ENCODE assay signal across 24 mouse cellular contexts in the genomic region with DNA sequence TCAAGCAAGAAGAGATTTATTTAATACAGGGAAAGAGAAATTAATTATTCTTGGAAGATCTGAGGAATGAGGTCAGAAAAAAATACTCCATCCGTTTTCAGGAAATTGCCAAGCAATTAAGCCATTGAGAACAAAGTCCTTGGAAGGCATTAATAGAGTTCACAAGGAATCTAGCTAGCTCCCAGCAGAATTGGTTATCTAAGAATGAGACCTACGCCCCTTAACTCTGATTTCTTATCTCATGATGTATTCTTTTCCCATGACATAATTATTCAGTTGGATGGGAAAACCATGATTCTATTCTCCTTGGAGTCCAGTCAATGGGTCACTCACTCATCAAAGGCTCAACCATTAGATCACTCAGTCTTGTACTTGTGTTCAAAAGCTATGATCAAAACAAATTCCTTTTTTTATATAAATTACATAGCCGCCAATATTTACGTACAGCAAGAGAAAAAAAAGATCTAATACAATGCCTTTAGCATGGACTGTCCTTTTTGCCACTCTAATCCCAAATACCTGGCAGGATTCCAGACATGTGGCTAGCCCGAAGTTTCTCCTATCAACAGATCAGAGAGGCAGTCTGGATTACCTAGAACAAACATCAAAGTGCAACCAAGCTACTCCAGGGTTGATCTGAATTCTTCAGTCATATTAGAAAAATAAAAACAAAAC.
DNase-seq lines count a peak whose midpoint lies in the region; ATAC-seq and TF ChIP-seq lines count a peak whose summit lies in the region.
"Had no signal": no experiment of that assay in that cellular context is flagged by ENCODE, and none has a peak within 500 bp of the region (broad histone marks: within the 10 kb centered on the region; RNA-seq: fewer than 3 reads in every experiment).

No protein-coding gene starts in this region.

- no peak overlapping the region for H3K27ac ChIP-seq in forebrain, embryonic 12.5 days
- no peak overlapping the region for H3K27ac ChIP-seq in forebrain, embryonic 10.5 days
- no peak overlapping the region for H3K27ac ChIP-seq in kidney, adult 2 months (ENCODE audit: insufficient read depth, low read depth, low read length)
- no peak overlapping the region for H3K27ac ChIP-seq in midbrain, embryonic 14.5 days (replicated peaks; ENCODE audit: low read depth, low read length)
- H3K27ac ChIP-seq in midbrain, postnatal 0 days (ENCODE audit: low read depth, low read length): no peak overlapping the region
- H3K27ac ChIP-seq: embryonic facial prominence, embryonic 12.5 days; hindbrain, embryonic 13.5 days; liver, embryonic 15.5 days; lung, embryonic 15.5 days; midbrain, embryonic 10.5 days; neural tube, embryonic 13.5 days had no signal

- TF ChIP-seq POLR2A in kidney, adult 2 months (IDR thresholded peaks at IDR 0.05; ENCODE audit: low read depth, low read length): no peak

- no peak overlapping the region for H3K4me2 ChIP-seq in forebrain, embryonic 12.5 days
- no peak overlapping the region for H3K4me2 ChIP-seq in midbrain, embryonic 14.5 days (ENCODE audit: low read length)
- H3K4me2 ChIP-seq in midbrain, postnatal 0 days (ENCODE audit: low read depth, low read length, poor library complexity, severe bottlenecking): no peak overlapping the region
- H3K4me2 ChIP-seq: embryonic facial prominence, embryonic 12.5 days; heart, embryonic 11.5 days; hindbrain, embryonic 13.5 days; liver, embryonic 15.5 days; lung, embryonic 15.5 days; neural tube, embryonic 13.5 days had no signal

- ATAC-seq in forebrain, embryonic 12.5 days (ENCODE audit: low FRiP score): peak; percentile 21; the same call in 1 of the 2 replicates
- no peak for ATAC-seq in midbrain, embryonic 14.5 days (ENCODE audit: low FRiP score, low TSS enrichment)
- no peak for ATAC-seq in midbrain, postnatal 0 days (ENCODE audit: low FRiP score)

- H3K9me3 ChIP-seq in forebrain, embryonic 12.5 days: no peaks in the 10 kb centered on the region
- no peaks in the 10 kb centered on the region for H3K9me3 ChIP-seq in forebrain, embryonic 10.5 days
- H3K9me3 ChIP-seq in midbrain, embryonic 14.5 days (ENCODE audit: control insufficient read depth, low read length): no peaks in the 10 kb centered on the region
- no peaks in the 10 kb centered on the region for H3K9me3 ChIP-seq in midbrain, postnatal 0 days (ENCODE audit: low read length)
- H3K9me3 ChIP-seq: embryonic facial prominence, embryonic 12.5 days; hindbrain, embryonic 13.5 days; liver, embryonic 15.5 days; lung, embryonic 15.5 days; midbrain, embryonic 10.5 days; neural tube, embryonic 13.5 days had no signal

- TF ChIP-seq CTCF in kidney, adult 2 months (conservative IDR thresholded peaks at IDR 0.05; ENCODE audit: insufficient read depth, insufficient read length, low read depth, low read length): no peak
- no peak for TF ChIP-seq CTCF in midbrain, postnatal 0 days (IDR thresholded peaks at IDR 0.05)

- no peak for DNase-seq in forebrain, embryonic 10.5 days (ENCODE audit: extremely low spot score, low spot score)
- DNase-seq in kidney, adult 2 months: peak; percentile 15
- DNase-seq in kidney, postnatal 25 days: no peak
- peak; percentile 44 for DNase-seq in midbrain, embryonic 14.5 days
- no peak for DNase-seq in midbrain, postnatal 0 days (ENCODE audit: low spot score)
- DNase-seq in adrenal gland, postnatal 14 days: no peak
- DNase-seq in thymus, postnatal 14 days: no peak
- DNase-seq: adrenal gland, adult 8-10 months; cerebellum, adult 11 months; cerebellum, adult 9-10 months; cerebellum, postnatal 36 days; gastrocnemius, postnatal 10 days; heart, postnatal 4 days; kidney, adult 18-20 months; kidney, postnatal 36 days had no signal

- no peak overlapping the region for H3K9ac ChIP-seq in forebrain, embryonic 12.5 days
- no peak overlapping the region for H3K9ac ChIP-seq in midbrain, embryonic 14.5 days (replicated peaks; ENCODE audit: low read length)
- H3K9ac ChIP-seq in midbrain, postnatal 0 days (replicated peaks; ENCODE audit: low read length, poor library complexity, severe bottlenecking): no peak overlapping the region
- H3K9ac ChIP-seq: embryonic facial prominence, embryonic 12.5 days; hindbrain, embryonic 13.5 days; liver, embryonic 15.5 days; lung, embryonic 15.5 days; neural tube, embryonic 13.5 days had no signal

- H3K36me3 ChIP-seq in forebrain, embryonic 12.5 days (replicated peaks): no peaks in the 10 kb centered on the region
- H3K36me3 ChIP-seq in forebrain, embryonic 10.5 days (replicated peaks): no peaks in the 10 kb centered on the region
- no peaks in the 10 kb centered on the region for H3K36me3 ChIP-seq in kidney, adult 2 months (ENCODE audit: control insufficient read depth, insufficient read depth, low read length)
- no peaks in the 10 kb centered on the region for H3K36me3 ChIP-seq in midbrain, embryonic 14.5 days (ENCODE audit: control insufficient read depth, insufficient read depth, low read length)
- H3K36me3 ChIP-seq in midbrain, postnatal 0 days (ENCODE audit: insufficient read depth, low read length): no peaks in the 10 kb centered on the region
- H3K36me3 ChIP-seq: embryonic facial prominence, embryonic 12.5 days; G1E; hindbrain, embryonic 13.5 days; liver, embryonic 15.5 days; lung, embryonic 15.5 days; midbrain, embryonic 10.5 days; neural tube, embryonic 13.5 days had no signal

- no peak overlapping the region for H3K4me3 ChIP-seq in forebrain, embryonic 12.5 days (replicated peaks)
- H3K4me3 ChIP-seq in forebrain, embryonic 10.5 days: no peak overlapping the region
- H3K4me3 ChIP-seq in kidney, adult 2 months (ENCODE audit: insufficient read depth, low read depth, low read length): no peak overlapping the region
- H3K4me3 ChIP-seq in midbrain, embryonic 14.5 days (replicated peaks; ENCODE audit: low read depth, low read length): no peak overlapping the region
- no peak overlapping the region for H3K4me3 ChIP-seq in midbrain, postnatal 0 days (ENCODE audit: low read depth, low read length)
- H3K4me3 ChIP-seq: embryonic facial prominence, embryonic 12.5 days; hindbrain, embryonic 13.5 days; liver, embryonic 15.5 days; lung, embryonic 15.5 days; midbrain, embryonic 10.5 days; neural tube, embryonic 13.5 days had no signal

- no peaks in the 10 kb centered on the region for H3K27me3 ChIP-seq in forebrain, embryonic 12.5 days
- H3K27me3 ChIP-seq in forebrain, embryonic 10.5 days (ENCODE audit: poor library complexity, severe bottlenecking): no peaks in the 10 kb centered on the region
- no peaks in the 10 kb centered on the region for H3K27me3 ChIP-seq in kidney, adult 2 months (replicated peaks; ENCODE audit: control insufficient read depth, insufficient read depth, low read length)
- H3K27me3 ChIP-seq in midbrain, embryonic 14.5 days (ENCODE audit: control insufficient read depth, insufficient read depth, low read length): no peaks in the 10 kb centered on the region
- no peaks in the 10 kb centered on the region for H3K27me3 ChIP-seq in midbrain, postnatal 0 days (ENCODE audit: insufficient read depth, low read length)
- H3K27me3 ChIP-seq: embryonic facial prominence, embryonic 12.5 days; hindbrain, embryonic 13.5 days; liver, embryonic 15.5 days; lung, embryonic 15.5 days; neural tube, embryonic 13.5 days had no signal

- H3K4me1 ChIP-seq in forebrain, embryonic 12.5 days: peaks cover 27% of the 10 kb centered on the region
- peaks cover 23% of the 10 kb centered on the region for H3K4me1 ChIP-seq in forebrain, embryonic 10.5 days
- no peaks in the 10 kb centered on the region for H3K4me1 ChIP-seq in kidney, adult 2 months (ENCODE audit: control insufficient read depth, insufficient read depth, low read length)
- H3K4me1 ChIP-seq in midbrain, embryonic 14.5 days (ENCODE audit: control insufficient read depth, insufficient read depth, low read length): peaks cover 10% of the 10 kb centered on the region; the same call in 1 of the 2 replicates
- no peaks in the 10 kb centered on the region for H3K4me1 ChIP-seq in midbrain, postnatal 0 days (ENCODE audit: insufficient read depth, low read length)
- H3K4me1 ChIP-seq: embryonic facial prominence, embryonic 12.5 days; liver, embryonic 15.5 days had no signal

- 66% methylated on average over 5 of the region's 5 CpGs for WGBS in forebrain, embryonic 12.5 days
- WGBS in forebrain, embryonic 10.5 days: 91% methylated on average over 5 of the region's 5 CpGs
- WGBS in kidney, adult 2 months: 54% methylated on average over 5 of the region's 5 CpGs
- 59% methylated on average over 5 of the region's 5 CpGs for WGBS in midbrain, embryonic 14.5 days
- 54% methylated on average over 5 of the region's 5 CpGs for WGBS in midbrain, postnatal 0 days

Comparison
In these comparisons a context has a peak if more than half of its experiments do, and no peak if none do; other contexts are left out.
1. DNase-seq: peak in kidney, adult 2 months (single experiment) and midbrain, embryonic 14.5 days (single experiment); none in forebrain, embryonic 10.5 days (single experiment), kidney, postnatal 25 days (0 of 2), midbrain, postnatal 0 days (single experiment), adrenal gland, postnatal 14 days (single experiment) and thymus, postnatal 14 days (single experiment).